Mouse (Mus musculus) left cerebral cortex, postnatal 25 days (tissue): Measurements from ENCODE around the gene Scg5. TPM values are rescaled to one million over a fixed set of nuclear protein-coding genes. Genes with fewer than 3 reads are reported as not detected.

Experiments used
- DNase-seq, 2 experiments: peaks; one replicate each; pipeline ENCODE4 v3.0.0; 2022; ENCODE audit warnings: low spot score in 2 of 2, mixed read lengths in 1 of 2
- intact Hi-C: fragments of 180-260 bp; cut with DNase I; formaldehyde crosslinking; loops from one replicate; pipeline ENCODE4 v1.15.1; 2025
- total RNA-seq, 2 experiments: library from RNA; stranded (reverse); gene quantifications; 2 replicates each; pipeline ENCODE4 v1.2.3; 2021

Scg5 gene
- total RNA-seq, result 100 to 1,000 TPM; 488 to 523 TPM

- intact Hi-C loops, result no loop called here
- peak; percentile 85 to 95 for DNase-seq
Observed at GRCm38 (mm10) chr2:113828943-113829882, at the start of gene Scg5. TSS of gene Scg5 (minus strand) at chr2:113829121.

- DNase-seq, result peak in 1 of 2 experiments; percentile 23
- intact Hi-C loops, result no loop called here
Observed at GRCm38 (mm10) chr2:113870115-113870514, 41.2 kb upstream of the Scg5 start.

- intact Hi-C loops, result loop anchor here (5.0 kb wide), 1 partner anchor 229 kb away; no protein-coding TSS in a partner anchor
- no peak for DNase-seq
Observed at GRCm38 (mm10) chr2:113868404-113868803, 39.5 kb upstream of the Scg5 start.

- DNase-seq, result peak in 1 of 2 experiments; percentile 26
- intact Hi-C loops, result loop anchor here (2.0 to 5.0 kb wide), 2 partner anchors 231 to 279 kb away; no protein-coding TSS in a partner anchor
Observed at GRCm38 (mm10) chr2:113866155-113866554, 37.2 kb upstream of the Scg5 start.

- intact Hi-C loops, result no loop called here
Observed at GRCm38 (mm10) chr2:113849141-113849540, 20.2 kb upstream of the Scg5 start.

GRCm38 (mm10) chr2:113848245-113849121 lies 19.6 kb upstream of the Scg5 start, which contains the start of gene Arhgap11a:
TSS of gene Arhgap11a (minus strand) at chr2:113848661.
- intact Hi-C loops, result no loop called here
- peak; percentile 93 to 94 for DNase-seq

More at GRCm38 (mm10) chr2:113849141-113849540, 20.2 kb upstream of the Scg5 start:
- DNase-seq, result no peak

- intact Hi-C loops, result no loop called here
- DNase-seq, result no peak
Observed at GRCm38 (mm10) chr2:113847678-113848244, 18.8 kb upstream of the Scg5 start.

GRCm38 (mm10) chr2:113845081-113845480 lies 16.2 kb upstream of the Scg5 start:
- DNase-seq, result no peak
- intact Hi-C loops, result no loop called here

- intact Hi-C loops, result no loop called here
- no peak for DNase-seq
Observed at GRCm38 (mm10) chr2:113841656-113842437, 12.9 kb upstream of the Scg5 start.

GRCm38 (mm10) chr2:113839488-113839887 lies 10.6 kb upstream of the Scg5 start:
- no peak for DNase-seq
- intact Hi-C loops, result no loop called here

- intact Hi-C loops, result no loop called here
Observed at GRCm38 (mm10) chr2:113835219-113835618, 6.3 kb upstream of the Scg5 start.

GRCm38 (mm10) chr2:113828086-113828942 lies 607 bp downstream of the Scg5 start:
- no peak for DNase-seq
- intact Hi-C loops, result no loop called here

More at GRCm38 (mm10) chr2:113835219-113835618, 6.3 kb upstream of the Scg5 start:
- DNase-seq, result no peak

GRCm38 (mm10) chr2:113823909-113824308 lies 5.0 kb downstream of the Scg5 start:
- DNase-seq, result peak in 1 of 2 experiments; percentile 60
- intact Hi-C loops, result loop anchor here (5.0 kb wide), 2 partner anchors 287 to 332 kb away; no protein-coding TSS in a partner anchor

GRCm38 (mm10) chr2:113822367-113822766 lies 6.6 kb downstream of the Scg5 start:
- intact Hi-C loops, result loop anchor here (5.0 kb wide), 2 partner anchors 285 to 330 kb away; no protein-coding TSS in a partner anchor
- no peak for DNase-seq

- DNase-seq, result peak in 1 of 2 experiments; percentile 70
- intact Hi-C loops, result loop anchor here (5.0 kb wide), 2 partner anchors 284 to 329 kb away; no protein-coding TSS in a partner anchor
Observed at GRCm38 (mm10) chr2:113821176-113821734, 7.7 kb downstream of the Scg5 start.

GRCm38 (mm10) chr2:113820117-113820516 lies 8.8 kb downstream of the Scg5 start:
- intact Hi-C loops, result loop anchor here (5.0 kb wide), 2 partner anchors 283 to 328 kb away; no protein-coding TSS in a partner anchor
- DNase-seq, result no peak
